Mouse (Mus musculus) right cerebral cortex, adult 18-20 months (tissue): Measurements from ENCODE around the gene Slc9b2.

Experiments used
- DNase-seq: peaks from one replicate; pipeline ENCODE4 v3.0.0; 2022; ENCODE audit warnings: mixed read lengths

Gene Slc9b2

DNA sequence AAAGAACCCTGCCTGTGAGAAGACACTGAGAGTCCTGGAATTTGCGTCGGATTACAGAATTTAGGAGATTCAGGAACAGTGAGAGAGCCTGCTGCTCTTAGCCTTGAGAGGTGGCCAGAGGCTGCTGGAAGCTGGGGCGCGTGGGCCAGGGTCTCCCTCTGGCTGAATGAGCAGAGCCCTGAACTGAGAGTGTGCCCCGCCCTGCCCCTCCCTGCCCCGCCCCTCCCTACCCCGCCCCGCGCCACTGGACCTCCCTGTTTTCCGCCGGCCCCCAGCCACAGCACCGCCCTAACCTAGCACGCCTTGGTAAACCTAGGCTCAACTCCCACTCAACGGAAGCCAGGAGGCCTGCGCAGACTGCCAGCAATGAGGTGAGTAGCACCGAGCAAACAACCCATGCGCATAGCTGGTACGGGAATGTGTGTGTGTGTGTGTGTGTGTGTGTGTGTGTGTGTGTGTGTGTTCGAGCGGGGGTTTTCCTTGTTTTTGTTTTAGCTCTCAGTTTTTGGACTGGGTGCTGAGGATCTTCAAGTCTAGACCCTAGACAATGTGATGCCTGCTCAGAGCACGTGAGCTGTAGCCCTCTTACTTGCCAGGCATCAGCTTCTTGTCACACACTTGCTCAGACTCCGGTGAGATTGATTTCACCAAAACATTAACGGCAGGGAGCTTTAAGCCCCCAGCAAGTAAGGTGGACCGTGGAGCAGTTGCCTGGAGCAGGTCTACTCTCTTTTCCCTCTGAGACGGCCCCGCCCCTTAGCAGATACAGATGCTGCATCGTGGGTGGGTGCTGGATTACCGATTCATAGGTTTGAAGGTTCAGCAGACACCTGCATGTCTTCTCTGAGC is at the start of gene Slc9b2:
Gene Slc9b2, plus strand, starts transcription at position 290 of the 849 bp plus-strand sequence.
- peak; percentile 31 for DNase-seq

DNA sequence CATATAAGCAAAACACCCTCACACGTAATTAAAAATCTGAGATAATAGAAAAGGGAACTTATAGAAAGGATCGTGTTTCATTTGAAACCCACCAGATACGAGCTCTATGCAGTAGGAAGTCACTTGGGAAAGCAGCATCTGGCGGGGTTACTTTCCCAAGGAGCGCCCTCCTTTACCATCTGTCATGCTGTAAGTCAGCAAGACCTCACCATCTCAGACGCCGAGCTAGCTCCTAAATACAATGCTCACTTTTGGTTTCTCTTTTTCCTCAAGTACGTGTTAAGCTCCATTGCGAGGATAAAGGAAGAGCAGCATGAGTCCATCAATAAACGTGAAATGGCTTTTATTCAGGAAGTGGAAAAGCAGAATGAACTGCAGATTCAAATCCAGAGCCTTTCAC is 48.6 kb upstream of the Slc9b2 start:
- no peak for DNase-seq

DNA sequence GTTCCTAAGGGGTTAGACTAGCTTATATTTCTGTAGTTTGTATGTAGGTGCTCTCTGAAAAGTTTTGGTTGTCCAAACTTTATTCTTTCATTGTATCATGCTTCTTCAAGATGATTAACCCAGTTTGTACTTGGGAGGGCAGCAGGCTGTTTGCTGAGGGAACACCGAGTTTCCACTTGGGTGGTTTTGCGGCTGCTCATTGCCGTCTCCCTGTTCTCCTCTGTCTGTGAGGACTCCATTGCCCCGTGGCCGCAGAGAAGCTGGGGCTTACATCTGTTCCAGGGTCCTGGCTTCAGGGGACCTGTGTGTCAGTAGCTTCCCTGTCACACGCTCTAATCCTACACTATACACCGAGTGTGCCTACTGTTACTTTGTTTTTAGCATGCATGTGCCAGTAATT is 47.3 kb upstream of the Slc9b2 start:
- no peak for DNase-seq

DNA sequence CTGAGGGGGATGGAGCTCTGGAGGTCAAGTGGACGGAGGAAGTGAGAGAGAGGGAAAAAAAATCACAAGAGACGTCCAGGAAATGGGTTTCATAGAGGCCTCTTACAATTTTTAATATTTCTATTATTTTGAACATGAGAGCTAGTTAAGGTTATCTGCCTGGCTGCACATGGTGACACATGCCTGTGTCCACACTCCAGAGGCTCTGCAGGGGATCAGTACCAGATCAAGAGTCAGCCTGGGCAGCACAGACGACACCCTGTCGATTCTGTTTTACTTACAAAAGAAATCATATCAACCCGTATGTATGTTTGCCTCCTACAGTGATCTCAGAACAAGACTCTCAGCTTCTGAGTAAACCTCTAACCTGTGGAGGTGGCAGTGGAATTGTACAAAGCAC is 38.9 kb upstream of the Slc9b2 start:
- DNase-seq, result no peak

DNA sequence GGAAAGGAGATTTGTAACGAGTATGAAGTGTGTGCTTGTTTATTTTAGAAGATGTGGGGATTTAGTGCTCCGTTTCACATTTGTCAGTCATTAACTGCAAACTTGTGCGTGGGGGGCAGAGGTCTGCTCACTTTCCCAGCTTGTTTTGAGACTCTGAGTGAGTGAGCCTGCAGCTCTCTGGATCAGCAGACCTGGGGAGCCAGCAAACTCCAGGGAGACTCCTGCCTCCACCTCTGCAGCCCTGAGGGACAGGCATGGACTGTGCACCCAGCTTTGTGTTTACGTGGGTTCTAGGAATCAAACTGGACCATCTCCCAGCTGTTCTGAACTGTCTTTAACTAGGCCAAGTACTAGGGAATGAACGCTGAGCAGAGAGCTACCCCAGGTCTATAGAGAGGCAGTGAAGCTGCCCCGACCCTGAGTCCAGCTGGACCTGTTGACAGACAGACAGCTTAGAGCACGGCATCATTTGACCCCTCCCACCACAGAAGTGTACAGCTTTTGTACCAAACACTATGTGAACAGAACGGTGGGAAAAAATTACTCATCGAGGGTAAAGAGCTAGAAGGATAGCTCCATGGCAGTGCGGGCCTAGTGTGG is 38.0 kb upstream of the Slc9b2 start:
- no peak for DNase-seq

DNA sequence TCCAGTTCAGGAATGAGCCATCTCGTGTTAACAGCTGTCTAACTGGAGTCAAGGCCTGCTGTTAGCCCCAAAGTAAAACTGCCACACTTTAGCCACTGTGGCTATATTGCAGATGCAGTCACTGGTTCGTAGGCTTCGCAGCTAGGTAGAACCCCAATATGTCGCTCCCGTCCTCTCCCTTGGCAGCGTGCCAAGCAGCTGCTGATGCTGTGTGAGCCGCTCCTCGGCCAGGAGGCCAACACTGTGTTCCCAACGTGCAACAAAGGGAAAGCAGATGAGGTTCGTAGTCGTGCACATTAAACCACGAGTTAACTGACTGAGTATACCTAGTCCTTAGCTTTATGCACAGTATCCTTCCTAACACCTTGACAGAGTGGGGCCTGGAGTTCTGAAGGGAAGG is 34.9 kb upstream of the Slc9b2 start:
- DNase-seq, result no peak

DNA sequence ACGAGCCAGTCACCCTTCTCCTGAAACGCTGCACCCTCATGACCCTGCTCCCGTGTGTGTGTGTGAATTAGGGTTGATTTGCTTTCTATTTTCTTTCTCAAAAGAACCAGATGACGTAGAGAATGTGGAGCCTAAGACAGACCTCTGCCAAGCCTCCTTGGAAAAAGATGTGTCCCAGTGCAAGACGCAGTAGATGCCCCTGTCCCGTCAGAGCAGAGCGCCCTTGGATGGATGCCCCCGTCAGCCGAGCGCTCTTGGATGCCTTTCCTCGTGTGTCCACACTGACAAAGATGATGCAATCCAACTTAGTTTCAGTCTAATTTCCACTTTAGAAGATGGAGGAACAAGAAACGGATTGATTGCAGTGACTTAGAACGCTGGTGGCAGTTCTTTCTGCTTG is 34.5 kb upstream of the Slc9b2 start:
- no peak for DNase-seq

DNA sequence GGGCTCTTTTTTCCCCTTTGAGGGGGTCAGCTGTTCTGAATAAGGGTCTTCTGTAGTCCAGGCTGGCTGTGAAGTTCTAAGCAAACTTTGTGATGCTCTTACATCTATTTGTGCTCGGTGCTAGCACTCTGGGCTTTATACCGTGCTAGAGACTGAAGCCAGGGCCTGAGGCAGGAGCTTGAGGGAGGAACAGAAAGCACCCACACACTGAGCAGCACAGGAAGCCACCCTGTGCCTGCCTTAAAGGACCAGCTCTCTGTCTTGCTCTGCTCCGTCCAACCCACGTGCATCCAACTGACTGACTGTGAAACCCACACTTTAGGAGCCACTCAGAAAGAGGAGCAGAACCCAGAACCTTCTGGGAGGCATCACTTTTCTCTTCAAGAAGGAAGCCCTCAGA is 27.3 kb upstream of the Slc9b2 start:
- no peak for DNase-seq

DNA sequence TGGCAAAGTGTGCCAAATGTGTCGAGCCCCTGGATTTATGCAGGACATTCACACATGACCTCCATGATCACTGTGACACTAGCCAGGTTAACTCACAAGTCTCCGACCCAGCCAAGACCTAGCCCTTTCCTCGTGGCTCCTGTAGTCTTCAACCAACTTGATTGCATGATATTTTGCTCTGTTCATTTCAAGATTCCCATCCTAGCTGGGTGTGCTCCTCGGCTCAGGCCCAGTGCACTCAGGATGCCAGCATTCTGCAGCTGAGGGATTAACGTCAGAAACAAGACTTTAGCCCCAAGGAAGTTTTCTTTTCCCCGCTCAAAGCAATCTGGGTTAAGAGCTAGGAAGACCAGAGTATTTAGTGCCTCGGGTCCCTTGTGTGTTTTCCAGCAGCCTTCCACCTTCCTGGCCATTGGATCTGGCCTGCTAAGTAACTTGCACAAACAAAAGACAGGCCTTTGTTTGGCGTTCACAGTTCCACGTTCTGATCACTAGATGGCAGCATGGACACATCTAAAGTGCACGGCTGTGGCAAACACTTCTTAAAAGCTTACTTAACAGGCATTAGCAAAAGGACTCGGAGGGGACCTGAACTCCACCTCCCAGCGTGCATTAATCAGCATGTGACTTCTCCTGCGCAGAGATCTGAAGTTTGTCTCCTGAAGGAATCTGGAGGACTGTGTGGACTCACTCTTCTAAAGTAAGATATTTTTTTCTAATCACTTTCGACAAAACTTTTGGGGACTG is 26.7 kb upstream of the Slc9b2 start, which contains the start of gene Bdh2:
Gene Bdh2, plus strand, starts transcription at position 553 of the 747 bp plus-strand sequence.
- DNase-seq, result peak; percentile 75

DNA sequence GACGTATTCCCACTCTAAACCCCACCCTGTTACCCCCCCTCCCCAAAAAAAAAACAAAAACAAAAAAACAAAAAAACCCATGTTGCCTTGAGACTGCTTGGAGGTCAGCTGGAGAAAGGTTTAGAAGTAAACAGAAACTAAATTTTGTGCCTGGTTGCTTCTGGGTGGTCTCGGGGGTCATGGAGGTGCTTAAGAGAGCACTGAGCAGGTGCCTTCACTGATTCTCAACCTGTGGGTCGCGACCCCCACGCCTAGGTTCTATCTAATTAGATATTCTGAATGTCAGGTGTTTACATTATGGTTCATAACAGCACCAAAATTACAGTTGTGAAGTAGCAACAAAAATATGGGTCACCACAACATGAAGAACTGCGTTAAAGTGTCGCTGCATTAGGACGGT is 25.8 kb upstream of the Slc9b2 start:
- no peak for DNase-seq

DNA sequence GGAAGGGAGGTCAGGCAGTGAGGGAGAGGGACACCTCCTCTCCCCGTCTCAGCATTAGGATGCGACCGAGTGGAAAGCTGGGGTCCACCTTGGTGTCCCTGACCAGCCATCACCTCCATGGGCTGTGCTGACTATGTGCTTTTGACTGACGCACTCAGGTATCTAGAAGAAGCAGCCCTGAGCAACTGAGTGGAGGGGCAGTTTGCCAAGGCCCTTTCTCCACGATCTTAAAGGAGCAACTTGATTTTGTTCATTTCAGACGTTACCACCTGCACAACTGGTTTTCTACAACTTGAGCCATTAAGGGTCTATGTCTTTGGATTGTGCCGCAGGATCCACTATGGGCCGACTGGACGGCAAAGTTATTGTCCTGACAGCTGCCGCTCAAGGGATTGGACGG is 22.2 kb upstream of the Slc9b2 start:
- DNase-seq, result no peak

DNA sequence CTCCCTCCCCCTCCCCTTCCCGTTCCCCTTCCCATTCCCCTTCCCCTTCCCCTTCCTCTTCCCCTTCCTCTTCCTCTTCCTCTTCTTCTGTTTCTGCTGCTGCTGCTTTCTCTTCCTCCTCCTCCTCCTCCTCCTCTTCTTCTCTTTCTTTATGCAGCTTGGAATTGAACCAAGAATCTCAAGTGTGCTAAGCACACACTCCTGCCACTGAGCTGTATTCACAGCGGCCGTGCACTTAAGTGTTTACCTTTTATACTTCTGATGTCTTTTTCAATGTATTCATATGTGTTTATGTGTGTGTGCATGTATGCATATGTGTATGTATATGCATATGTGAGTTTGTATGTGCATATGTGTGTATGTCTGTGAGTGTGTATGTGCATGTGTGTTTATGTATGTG is 21.7 kb upstream of the Slc9b2 start:
- no peak for DNase-seq

DNA sequence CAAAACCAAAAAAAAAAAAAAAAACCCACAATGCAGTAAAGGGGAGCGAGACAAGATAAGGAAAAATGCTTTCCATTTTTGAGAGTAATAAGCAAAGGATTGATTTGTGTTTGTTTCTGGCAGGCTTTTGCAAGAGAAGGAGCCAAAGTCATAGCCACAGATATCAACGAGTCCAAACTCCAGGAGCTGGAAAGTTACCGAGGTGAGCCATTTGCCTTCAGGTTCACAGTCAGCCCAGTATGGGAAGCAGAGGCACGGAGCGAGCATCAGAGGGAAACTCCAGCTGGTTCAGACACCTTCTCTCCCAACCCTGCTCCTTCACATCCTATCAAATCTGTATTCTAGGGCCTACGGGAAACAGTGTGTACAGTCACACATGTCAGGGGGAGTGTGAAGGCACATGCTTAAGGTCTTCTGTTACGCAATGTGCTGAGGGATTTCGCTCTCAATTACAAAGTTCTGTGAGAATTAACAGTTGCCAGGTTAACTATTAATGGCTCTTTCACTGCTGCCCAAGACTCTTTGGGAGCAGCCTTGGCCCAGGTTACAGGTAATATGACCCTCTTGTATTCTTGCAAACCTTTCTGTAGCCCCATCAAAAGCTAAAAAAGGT is 19.3 kb upstream of the Slc9b2 start:
- DNase-seq, result no peak

DNA sequence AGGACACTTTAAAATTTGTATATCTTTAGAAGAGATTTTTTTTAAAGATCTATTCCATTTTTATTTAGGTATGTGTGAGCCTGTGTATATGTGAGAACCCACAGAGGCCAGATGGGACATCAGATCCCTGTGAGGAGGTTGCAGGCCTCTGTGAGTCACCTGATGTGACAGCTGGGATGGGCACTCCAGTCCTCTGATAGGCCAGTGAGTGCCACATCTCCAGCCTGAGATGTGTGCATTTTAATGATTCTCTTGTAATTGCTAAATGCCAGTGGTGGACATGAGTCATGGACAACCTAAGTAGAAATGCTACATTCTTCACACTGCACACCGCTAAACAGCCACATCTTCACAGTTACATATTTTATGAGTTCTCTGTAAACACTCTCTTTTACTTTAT is 18.4 kb upstream of the Slc9b2 start:
- no peak for DNase-seq

DNA sequence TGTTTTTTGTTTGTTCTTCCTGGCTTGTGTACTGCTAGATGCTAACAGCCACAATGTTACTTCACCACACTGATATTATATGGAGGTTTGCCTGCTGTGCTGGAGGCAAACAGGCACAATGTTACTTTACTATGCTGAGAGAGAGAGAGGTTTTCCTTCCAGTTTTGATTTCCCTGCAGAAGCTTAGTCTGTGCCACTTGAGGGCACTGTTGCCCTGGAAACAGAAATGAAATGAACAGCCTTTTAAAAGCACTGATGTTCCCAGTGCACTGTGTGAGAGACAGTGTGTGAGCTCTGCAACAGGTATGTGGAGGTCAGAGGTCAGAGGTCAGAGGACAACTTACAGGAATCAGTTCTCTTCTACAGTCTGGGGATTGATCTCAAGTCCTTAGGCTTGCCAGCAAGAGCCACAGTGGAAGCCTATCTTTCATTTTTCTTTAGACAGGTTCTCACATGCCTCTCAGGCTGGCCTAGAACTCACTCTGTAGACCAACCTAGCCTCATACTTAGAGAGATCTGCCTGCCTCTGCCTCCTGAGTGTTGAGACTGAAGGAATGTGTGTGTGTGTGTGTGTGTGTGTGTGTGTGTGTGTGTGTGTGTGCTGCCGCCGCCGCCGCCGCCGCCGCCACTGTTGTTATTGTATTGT is 17.1 kb upstream of the Slc9b2 start:
- peak; percentile 48 for DNase-seq

DNA sequence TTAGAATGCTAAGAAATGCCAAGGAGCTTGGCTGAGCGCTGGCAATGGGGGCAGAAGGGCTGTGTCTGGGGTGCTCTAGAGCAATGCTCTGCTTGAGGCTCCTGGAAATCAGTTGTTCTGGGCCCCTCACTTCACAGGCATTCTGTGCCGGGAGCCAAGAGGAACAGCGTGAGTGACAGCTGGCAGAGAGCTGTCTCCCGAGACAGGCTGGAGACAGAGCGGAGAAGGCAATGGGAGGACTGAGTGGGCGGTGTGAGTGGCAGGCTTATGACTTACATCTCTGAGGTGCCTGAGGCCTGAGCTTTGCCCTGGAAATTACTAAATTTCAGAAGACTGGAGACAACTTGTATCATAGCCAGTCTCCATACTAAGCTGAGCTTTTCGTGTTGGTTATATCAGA is 13.8 kb upstream of the Slc9b2 start:
- no peak for DNase-seq

DNA sequence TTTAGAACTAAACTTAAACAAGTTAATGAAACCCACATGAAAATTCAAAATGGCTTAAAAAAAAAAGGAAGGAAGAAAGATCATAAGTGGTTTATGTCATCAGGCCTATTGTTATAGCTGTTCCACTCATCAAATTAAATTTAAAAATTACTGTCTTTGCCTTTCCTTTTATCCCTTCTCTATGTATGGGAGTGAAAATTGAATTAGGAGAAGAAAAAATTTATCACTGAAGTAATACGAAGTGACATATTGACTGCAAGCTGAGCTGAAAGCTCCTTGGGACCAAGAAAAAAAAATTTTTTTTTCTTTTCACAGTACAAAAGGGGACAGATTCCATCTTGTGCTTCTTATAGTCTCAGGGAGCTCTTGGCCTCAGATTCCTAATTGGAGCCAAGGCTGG is 11.9 kb upstream of the Slc9b2 start:
- no peak for DNase-seq

DNA sequence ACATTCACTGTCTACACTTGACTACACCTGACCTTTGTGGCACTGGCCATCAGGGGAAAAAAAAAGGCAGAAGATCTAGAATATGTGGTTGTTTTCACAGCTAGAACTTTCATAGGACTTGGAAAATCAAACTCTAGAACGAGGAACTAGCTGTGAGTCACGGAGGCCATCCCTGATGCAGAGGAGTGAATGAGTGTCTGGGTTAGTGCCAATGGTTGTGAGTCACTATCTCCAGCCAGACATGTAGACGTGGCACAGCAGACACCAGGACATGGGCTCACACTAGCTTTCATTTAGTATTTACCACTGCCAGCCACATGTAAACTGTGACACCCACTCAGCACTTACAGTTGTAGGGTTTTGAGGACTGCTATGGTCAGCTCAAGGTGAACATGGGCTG is 8.9 kb upstream of the Slc9b2 start:
- DNase-seq, result peak; percentile 70

DNA sequence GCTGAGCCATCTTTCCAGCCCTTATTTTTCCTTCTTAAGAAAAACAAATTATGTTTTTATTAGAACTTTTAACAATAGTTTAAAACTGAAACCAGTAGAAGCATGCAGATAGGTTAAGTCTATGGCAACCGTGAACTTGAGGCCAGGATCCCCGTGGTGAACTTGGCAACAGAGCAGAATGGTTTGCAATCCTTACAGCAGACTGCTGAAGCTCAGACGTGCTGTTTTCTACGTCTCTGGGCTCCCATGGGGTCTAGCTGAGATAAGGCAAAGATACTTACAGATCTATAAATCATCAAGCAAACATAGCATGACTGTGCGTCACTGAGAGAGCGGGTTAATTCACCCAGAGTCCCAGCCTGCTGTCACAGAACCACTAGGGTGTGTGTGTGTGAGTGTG is 7.4 kb upstream of the Slc9b2 start:
- no peak for DNase-seq

DNA sequence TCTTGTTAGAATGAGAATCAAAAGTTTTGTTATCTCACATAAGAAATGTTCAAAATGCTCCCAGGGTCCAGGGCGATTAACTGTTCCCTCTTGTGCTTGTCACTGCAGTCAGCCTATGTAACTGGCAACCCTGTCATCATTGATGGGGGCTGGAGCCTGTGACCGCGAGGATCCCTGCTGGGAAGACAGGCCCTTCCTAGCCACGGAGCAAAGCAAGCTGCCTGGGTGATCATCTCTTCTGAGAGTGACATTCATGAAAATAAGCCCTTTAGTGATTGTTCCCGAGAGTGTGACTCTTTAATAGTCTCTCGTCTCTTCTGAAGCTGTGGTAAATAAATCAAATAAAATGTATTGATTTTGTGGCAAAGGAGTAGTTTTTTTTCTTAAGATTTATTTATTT is 3.4 kb upstream of the Slc9b2 start:
- DNase-seq, result no peak

DNA sequence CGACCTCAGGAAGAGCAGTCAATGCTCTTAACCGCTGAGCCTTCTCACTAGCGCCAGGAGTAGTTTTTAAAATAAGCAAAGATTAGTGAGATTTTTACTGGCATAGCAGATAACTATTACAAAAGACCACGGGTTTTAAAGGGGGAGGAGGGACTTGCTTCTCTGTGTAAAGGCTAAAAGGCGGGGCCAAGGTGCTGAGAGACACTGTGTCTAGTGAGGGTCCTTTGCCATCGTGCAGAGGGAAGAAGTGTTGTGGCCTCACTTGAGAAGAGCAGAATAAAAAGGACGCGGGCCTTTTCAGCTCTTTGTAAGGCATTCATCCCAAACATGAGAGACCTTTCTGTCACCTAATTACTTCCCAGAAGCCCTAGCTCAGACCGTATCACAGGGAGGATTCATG is 2.9 kb upstream of the Slc9b2 start:
- no peak for DNase-seq

DNA sequence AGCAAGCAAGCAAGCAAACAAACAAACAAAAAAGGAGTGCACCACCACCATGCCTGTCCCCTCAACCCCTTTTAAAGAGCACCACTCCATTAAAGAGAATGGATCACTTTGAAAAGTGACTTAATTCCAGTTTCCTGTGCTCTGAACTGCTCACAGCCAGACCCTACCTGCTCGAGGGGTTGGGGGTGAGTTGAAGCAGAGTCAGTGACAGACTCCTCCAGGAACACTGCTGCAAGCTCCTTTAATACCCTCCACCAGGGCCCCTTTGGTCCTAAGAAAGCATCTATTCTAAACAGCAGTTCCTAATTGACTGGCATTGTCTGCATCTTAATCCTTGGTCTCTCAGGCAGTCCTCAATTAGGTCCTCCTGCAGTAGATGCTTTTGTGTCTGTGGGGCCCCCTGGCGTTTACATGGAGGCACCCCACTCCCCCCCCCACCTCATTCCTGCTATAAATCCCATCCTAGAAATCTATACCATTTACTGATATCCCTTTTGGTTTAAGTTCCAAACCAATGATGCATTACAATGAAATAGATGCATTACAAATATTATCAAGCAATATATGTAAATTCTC is 5.5 kb downstream of the Slc9b2 start:
- no peak for DNase-seq

DNA sequence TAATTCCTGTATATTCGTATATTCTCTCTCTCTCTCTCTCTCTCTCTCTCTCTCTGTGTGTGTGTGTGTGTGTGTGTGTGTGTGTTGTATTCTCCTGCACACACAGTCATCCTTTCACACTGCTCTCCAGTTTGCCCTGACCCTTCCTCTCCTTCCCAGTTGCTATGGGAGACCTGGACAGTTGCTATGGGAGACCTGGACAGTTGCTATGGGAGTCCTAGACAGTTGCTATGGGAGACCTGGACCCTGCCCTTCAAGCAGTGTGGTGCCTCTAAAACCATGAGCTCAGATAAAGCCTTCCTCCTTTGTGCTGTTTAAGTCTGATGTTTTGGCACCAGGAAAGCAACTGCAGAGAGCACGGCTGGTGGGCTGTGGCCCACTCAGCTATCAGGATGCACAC is 6.2 kb downstream of the Slc9b2 start:
- no peak for DNase-seq
